Mouse (Mus musculus): ENCODE measurements around the gene Cblc.

Cblc gene

DNA sequence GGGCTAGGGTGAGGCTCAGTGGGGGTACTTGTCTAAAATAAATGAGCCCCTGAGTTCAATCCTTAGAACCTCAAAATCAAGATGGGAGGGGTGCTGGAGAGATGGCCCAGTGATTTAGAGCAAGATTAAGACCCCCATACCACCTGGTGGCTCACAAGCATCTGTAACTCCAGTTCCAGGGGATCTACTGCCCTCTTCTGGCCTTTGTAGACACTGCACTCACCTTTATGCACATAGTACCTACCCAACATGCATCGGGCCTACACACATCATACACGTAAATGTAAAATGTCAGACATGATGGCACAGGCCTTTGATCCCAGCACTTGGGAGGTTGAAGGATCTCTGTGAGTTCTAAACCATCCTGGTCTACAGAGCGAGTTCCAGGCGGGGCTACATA is 14.0 kb downstream of the Cblc start:
- DNase-seq (ENCODE audit: low read depth, low spot score): no peak

GRCm38 (mm10) chr7:19781741-19782140 is 14.9 kb downstream of the Cblc start:
- DNase-seq (ENCODE audit: low read depth, low spot score): no peak

DNA sequence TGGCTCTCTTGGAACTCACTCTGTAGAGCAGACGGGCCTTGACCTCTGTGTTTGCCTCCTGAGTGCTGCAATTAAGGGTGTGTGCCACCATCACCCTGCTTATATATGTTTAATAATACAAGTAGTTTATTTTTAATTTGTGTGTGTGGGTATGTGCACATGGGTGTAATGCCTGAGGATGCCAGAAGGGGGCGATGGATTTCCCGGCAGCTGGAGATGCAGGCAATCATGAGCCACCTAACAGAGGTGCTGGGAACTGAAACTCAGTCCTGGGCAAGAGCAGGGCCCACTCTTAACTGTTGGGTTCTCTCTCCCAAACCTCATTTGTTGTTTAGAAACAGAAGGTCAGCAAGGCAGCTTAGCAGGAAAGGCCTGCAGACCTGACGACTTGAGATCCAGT is 16.7 kb downstream of the Cblc start:
- no peak for DNase-seq (ENCODE audit: low read depth, low spot score)

DNA sequence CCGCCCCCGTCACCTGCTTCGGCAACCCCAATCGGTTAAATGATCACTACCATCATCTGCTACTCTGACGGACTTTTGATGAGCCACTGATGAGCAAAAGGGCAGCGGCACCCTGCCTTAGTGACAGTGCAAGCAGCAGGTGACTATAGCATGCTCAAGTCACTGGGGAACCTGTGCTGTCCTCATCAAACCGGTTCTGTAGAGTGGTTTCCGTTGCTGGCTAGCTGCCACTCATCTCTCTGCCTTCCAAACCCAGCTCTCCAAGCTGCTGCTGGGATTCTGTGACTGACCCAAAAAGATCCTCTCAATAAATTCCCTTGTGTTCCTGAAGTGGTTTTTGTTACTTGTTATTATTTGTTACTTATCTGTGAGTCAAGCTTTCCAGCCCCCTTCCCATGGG is 18.0 kb downstream of the Cblc start:
- no peak for DNase-seq (ENCODE audit: low read depth, low spot score)

DNA sequence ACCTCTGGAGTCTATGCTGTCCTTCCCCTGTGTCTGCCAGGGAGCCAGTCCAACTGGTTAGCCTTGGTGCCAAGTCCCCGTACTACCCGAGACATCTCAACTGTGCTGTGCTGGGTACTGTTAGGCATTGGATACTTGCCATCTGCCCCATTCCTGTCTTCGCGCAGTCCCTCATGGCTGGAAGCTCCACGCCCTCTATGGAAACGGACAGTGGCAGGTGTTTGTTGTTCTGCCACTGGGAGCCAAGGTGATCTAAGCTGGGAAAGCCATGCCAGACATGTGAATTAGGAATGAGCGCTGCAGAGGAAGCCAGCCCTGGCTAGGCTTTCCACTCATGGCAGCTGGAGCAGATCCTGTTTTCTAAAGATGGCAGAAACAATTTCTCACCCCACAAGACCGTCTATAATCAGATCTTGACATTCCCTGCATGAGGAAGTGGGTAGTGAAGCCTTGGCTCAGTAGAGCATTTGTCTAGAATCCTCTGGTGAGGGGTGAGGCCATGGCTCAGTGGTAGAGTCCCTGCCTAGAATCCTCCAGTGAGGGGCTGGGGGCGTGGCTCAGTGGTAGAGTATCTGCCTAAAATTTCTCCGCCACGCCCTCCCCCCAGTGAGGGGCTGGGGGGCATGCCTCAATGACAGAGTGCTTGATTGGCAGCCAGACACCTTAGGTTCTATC is 19.4 kb downstream of the Cblc start:
- DNase-seq (ENCODE audit: low read depth, low spot score): no peak

DNA sequence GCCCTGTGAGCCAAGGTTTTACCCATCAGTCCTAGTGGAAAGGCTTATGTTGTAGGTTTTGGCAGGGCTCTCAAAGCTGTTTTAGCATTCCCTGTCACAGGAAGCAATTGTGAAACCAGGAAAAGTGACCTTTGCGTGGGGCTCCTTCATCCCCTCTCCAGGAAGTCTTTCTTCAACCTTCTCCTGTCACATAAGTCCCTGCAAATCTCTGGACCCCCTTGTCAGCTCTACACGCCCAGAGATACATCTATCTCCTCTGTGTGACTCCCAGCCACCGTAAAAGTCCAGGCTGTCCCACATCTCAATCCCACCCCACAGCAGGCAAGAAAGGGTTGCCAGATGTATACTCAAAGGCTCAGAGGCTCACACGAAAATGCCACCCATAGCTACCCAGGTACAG is 24.9 kb downstream of the Cblc start:
- no peak for DNase-seq (ENCODE audit: low read depth, low spot score)

DNA sequence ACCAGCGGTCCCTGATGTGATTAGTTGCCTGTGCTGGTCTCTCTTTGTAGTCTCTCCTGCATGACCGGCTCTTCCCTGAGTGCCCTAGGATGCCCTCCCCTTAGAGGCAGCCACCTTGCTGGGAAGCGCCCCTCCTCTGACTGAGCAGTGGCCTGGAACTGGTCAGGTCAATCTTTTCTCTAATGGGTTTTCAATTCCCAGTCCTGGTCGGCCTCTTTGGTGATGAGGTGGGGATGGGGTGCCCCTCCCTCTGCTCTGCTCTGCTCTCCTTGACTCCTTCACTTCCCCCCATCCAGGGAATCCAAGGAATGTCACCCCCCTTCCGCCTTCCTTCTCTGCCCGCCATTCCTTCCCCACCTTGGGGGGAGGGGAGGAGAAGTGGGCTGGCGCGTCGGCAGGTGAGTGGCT is 25.6 kb downstream of the Cblc start, which contains the start of gene Bcam:
TSS of gene Bcam (minus strand) at position 33 of the 408 bp plus-strand sequence.
- peak; percentile 72 for DNase-seq (ENCODE audit: low read depth, low spot score)

DNA sequence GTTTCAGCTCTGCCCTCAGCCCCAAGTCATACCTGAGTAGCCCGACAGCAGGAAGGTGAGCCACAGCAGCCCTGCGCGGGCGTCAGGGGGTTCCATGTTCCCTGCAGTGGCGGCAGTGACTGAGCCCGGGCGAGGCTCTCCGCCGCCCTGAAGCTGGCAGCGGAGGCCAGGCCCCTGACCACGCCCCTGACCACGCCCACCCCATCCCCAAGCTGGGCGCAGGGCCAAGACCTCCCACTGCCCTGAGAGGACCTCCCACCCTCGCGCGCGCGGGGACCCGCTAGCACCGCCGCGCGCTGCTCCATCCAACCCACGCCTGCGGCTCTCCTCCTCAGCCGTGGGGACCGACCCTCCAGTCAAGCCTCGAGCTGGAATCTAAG is 26.2 kb downstream of the Cblc start:
- DNase-seq (ENCODE audit: low read depth, low spot score): peak; percentile 77

DNA sequence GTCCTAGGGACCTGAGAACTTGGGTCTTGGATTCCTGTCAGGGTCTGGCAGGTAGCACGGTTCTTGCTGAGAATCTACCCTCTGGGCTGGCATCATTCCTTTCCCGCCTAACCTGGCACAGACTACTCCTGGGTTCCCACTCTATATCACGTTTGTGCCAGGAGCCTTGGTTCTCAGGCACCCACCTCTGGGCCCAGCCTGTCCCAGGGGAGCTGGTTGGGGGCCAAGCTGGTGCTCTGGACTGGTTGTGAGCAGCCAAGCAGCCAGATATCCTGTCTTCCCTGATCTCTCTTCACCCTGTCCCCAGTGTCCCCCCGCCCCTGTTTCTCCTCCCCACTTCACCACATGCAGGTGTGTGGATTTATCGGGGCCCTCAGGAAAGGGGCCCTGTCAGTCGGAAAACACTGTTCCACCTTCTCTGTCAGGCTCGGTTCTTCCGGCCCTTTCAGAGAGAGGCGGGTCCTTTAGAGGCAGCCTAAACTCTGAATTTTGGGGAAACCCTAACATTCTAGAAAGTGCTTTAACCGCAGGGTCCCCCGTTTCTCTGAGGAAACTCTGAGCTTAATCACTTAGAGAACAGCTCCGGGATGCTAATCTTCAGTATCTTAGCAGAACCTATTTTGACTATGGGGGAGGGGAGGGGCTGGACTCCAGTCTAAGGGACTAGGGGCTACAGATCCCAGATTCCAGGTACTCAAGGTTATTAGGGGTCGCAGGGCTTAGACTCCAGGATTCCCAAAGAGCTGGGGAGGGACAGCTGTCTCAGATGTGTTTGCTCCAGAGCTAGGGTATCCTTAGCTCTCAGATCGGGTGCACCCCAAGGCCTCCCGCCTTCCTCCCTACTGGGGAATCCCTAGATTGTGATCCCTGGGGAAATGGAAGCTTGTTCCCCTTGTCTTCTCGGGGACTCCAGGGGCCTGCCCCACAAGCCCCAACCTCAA is 26.9 kb downstream of the Cblc start:
- DNase-seq (ENCODE audit: low read depth, low spot score): no peak

DNA sequence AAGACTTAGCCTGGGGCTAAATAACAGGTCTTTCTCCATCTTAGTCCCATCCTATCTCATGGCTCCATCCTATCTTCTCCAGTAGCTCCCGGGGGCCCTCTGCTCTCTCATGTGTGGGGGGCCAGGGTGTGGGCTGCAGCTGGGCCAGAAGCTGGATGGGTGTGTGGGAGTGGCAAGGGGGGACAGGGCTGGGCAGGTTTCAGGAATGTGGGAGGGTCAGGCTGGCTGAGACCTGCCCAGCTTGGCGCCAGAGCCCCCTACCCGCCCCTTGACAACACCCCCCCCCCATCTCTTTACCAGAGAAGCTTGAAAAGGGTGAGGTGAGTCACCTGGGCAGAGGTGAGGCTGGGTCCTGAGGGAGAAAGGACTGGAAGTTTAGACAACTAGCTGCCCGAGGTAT is 27.6 kb downstream of the Cblc start:
- no peak for DNase-seq (ENCODE audit: low read depth, low spot score)

GRCm38 (mm10) chr7:19768251-19768650 is 28.4 kb downstream of the Cblc start:
- DNase-seq (ENCODE audit: low read depth, low spot score): no peak

GRCm38 (mm10) chr7:19764581-19764980 is 32.0 kb downstream of the Cblc start:
- DNase-seq (ENCODE audit: low read depth, low spot score): no peak

DNA sequence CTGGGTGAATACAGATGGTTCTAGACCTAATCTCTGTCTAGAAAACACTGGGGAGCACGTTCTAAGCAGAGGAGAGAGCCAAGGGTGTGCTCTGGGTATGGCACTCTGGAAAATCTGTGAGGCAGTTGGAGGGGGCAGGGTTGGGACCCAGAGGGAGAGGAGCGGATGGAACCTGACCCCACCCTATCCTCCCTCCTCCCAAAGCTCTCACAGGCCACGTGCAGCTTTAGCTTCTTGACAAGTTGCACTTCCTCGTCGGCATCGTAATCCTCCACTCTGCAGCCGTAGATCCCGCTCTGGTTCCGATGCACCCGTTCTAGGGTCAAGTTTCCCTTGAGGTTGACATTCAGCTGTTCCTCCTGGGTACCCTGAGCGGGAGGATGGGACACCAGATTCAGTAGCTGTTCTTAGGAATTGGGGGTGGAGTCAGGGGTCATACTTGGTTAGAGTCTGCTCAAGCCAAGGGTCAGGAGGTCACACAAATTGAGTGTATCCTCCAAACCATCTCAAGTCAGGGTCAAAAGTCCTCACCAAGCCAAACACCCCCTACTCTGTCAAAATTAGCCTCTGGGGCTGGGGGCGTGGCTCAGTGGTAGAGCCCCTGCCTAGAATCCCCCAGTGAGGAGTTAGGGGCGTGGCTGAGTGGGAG is 32.7 kb downstream of the Cblc start:
- DNase-seq (ENCODE audit: low read depth, low spot score): no peak

DNA sequence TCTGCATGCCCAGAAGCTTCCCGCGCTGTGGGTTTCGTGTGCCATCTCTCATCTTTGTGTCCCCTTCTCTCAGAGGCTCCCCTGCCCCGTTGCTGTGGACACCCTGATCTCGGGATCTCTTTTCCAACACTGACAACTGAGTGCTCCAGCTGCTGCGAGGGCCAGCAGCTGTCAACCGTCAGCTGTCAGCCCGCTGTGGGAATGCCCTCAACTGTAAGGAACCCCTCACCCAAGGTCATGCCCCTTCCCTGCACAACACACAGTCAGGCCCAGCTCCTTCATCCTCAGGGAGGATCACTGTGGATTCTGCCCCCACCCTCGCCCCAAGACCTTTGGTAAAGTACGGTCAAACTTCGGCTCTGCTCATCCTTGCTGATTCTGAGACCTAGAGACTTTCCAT is 34.3 kb downstream of the Cblc start:
- DNase-seq (ENCODE audit: low read depth, low spot score): no peak

- DNase-seq (ENCODE audit: low read depth, low spot score): no peak
Observed at GRCm38 (mm10) chr7:19760021-19760420, 36.6 kb downstream of the Cblc start.

- DNase-seq (ENCODE audit: low read depth, low spot score): no peak
Observed at GRCm38 (mm10) chr7:19758623-19759022, 38.0 kb downstream of the Cblc start.

- DNase-seq (ENCODE audit: low read depth, low spot score): no peak
Observed at GRCm38 (mm10) chr7:19755851-19756786, 40.5 kb downstream of the Cblc start.

DNA sequence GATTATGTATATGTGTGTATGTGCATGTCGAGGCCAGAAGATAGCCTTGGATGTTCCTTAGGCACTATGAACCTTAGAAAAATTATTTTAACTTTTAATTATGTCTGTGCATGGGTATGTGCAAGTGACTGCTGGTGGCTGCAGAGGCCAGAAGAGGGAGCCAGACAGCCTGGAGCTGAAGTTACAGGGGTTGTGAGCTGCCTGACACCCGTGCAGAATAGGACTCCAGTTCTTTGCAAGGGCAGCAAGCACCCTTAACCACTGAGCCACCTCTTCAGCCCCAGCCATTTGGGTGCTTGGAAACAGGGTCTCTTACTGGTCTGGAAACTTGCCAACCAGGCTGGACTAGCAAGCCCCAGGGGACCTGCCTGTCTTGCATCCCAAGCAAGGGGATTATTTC is 41.6 kb downstream of the Cblc start:
- DNase-seq (ENCODE audit: low read depth, low spot score): no peak

GRCm38 (mm10) chr7:19754065-19754464 is 42.5 kb downstream of the Cblc start:
- no peak for DNase-seq (ENCODE audit: low read depth, low spot score)

DNA sequence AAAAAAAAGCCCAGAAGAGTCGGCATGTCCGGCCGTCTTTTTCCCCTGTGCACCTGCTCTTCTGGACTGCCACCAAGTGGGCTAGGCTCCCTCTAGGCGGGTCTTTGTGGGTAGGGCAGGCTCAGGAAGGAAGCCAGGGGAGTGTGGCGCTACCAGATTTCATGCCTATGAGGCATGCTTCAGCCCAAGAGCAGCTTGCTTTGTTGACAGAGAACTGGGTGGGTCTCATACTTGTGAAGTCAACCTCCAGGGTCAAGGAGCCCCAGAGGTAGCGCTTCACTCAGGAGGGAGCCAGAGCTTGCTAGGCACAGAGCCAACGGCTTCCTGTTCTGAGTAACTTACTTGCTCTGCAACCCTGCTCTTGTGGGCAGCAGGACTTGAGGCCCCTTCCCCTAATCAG is 43.0 kb downstream of the Cblc start:
- DNase-seq (ENCODE audit: low read depth, low spot score): no peak

DNA sequence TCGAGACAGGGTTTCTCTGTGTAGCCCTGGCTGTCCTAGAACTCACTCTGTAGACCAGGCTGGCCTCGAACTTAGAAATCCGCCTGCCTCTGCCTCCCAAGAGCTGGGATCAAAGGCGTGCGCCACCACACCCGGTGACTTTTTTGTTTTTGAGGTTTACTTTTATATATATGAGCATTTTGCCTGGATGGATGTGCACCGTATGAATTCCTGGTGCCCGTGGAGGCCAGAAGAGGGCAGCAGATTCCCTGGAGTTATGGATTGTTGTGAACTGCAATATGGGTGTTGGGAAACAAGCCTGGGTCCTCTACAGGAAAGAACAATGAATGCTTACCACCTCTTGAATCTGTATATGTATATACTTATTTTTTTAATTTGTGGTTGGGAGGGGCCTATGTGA is 44.0 kb downstream of the Cblc start:
- DNase-seq (ENCODE audit: low read depth, low spot score): no peak

GRCm38 (mm10) chr7:19751070-19751383 is 45.6 kb downstream of the Cblc start:
- DNase-seq (ENCODE audit: low read depth, low spot score): no peak

All from forelimb bud, embryonic 11.5 days (tissue).